Mouse (Mus musculus) heart, adult 8-10 months (tissue): ENCODE measurements around the gene Katnb1. TPM values are rescaled to one million over a fixed set of nuclear protein-coding genes. Genes with fewer than 3 reads are reported as not detected.

Source experiments
- DNase-seq: peaks from one replicate; pipeline ENCODE4 v3.0.0; 2022; ENCODE audit warnings: low spot score
- total RNA-seq, 4 experiments: library from RNA; stranded (reverse); gene quantifications; 2 replicates each; pipeline ENCODE4 v1.2.4; 2022

Katnb1 gene
- total RNA-seq, 4 experiments from 2014 or later = 5.4 to 7.2 (median 7.1) TPM

GRCm38 (mm10) chr8:95140555-95140954 is 59.6 kb downstream of the Katnb1 start:
- DNase-seq = peak; percentile 73

GRCm38 (mm10) chr8:95141026-95141425 is 60.0 kb downstream of the Katnb1 start:
- DNase-seq = peak; percentile 41

DNA sequence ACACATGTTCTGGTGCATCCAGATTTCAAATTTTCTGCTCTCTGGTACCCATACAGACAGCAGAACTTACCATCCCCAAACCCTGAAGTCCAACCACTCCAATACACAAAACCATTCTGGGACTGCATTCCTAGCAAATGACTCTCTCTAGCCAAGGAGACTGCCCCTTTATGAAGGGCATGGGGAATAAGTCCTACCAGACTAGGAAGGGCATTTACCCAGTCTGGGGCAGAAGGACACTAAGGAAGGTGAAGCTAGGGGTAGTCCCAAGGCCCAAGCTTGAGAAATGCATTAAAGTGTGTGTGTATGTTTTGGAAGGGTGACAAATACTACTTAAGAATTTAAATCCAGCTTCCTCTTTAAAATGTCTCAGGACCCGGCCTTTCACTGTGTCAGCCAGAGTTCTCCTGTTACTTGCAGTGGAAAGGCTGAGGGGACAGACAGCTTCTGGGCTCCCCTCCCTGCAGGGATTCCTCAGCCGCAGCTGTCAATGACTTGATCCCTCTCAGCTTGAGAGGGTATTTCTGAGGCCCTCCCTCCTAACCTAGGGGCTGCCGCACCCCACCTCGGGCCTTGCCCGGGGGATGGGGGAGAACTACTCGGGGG is 60.6 kb downstream of the Katnb1 start:
- no peak for DNase-seq

GRCm38 (mm10) chr8:95142075-95142831 is 61.3 kb downstream of the Katnb1 start:
- peak; percentile 58 for DNase-seq

DNA sequence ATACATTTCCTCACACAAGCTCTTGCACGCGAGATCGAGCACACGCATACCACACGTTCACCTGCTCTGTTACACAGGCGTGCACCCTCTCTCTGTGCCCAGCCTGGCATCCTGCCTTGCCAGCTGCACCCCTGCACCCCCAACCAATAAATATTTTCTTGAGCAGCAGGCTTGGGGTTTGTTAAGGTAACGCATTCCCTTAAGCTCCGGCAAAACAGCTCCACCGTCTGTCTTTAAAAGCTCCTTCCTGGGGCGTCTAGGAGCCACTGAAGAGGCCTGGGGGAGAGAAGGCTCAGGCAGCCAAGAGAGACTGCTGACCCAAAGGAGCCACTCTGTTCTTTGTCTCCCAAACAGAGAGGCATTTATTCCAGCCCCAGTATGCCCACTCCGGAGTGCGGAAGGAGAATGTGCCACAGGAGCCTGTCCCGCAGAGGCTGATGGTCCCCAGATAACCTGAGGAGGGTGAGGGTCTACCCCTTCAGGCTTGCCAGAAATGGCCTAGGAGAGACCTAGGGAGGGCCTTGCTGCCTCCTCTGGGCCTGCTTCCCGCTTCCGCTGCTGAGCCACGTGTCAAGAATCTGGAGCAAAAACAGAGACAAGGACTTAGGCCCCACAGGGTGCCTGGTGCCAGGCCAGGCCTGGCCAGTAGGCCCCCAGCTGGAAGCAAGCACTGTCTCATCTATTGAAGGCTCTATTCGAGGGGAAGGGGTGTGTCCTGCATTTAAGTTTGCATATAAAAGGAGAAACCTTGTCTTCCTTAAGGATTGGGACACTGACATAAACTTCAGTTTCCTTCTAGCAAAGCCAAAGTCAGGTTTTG is 62.2 kb downstream of the Katnb1 start:
- DNase-seq = no peak

GRCm38 (mm10) chr8:95143805-95144630 is 63.0 kb downstream of the Katnb1 start:
- DNase-seq = no peak

- DNase-seq = no peak
Measured at GRCm38 (mm10) chr8:95144631-95145015, 63.6 kb downstream of the Katnb1 start.

DNA sequence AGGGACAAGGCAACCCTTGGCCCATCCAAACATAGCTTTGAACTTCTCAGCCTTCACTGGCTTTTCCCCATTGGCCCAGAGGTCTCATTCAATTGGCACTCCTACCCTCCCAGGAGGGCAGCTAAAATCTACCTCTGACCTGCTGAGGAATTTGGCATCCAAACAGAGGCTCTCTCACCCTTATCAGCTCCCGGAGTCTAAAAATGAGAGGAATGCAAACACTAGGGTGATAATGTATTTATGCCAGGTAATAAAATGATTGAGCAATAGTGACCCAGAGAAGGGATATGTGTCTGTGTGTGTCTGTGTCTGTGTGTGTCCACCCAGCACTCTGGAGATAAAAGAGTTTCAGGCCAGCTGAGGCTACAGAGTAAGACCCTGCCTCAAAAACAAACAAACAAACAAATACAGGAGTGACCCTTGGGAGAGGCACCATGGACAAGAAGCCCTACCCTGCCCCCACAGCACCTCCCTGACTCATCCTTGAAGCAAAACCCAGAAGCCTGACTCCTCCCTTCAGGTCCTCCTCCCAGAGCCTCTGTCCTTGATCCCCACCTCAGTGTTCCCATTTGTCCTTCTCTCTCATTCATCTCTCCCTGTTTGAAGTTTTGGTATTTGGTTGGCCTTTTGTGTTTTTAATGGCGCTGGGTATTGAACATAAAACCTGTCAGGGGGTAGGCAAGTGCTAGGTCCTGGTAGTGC is 65.2 kb downstream of the Katnb1 start:
- DNase-seq = no peak

DNA sequence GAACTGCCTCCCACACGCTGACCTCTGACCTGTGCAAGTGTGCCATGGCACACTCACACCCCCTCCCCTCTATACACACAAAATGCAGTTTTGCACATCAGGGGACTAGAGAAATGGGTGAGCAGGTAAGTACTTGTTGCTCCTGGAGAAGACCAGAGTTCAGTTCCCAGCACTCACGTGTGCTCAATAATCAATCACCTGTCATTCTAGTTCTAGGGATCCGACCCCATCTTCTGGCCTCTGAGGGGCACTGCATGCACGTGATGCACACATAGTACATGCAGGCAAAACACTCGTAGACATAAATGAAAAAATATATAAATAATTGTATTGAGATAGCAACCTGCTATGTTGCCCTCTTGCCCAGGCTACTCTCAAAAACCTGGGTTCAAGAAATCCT is 65.9 kb downstream of the Katnb1 start:
- no peak for DNase-seq

- DNase-seq = no peak
Measured at GRCm38 (mm10) chr8:95149426-95149825, 68.4 kb downstream of the Katnb1 start.

DNA sequence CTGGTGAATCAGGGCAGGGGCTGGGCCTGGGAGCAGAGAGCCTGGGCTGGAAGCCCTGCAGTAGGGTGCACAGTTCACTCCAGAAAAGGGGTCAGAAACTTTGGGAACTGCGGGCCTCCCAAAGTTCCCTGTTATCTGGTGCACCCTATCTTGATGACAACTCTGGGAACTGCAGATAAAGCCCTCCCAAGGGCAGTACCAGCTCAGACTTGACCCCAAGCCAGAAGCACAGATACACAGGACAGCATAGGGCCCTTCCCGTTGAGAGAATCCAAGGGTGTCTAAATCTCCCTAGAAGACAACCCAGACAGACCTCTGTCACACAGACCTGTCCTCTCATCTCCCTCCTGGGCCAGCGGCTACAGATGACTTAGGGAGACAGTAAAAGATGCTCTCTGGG is 69.6 kb downstream of the Katnb1 start:
- DNase-seq = no peak

Other genes starting within 250 kb of the Katnb1 start
- gene Coq9, start 242.9 kb upstream of the Katnb1 start, total RNA-seq = 100 to 1,000 TPM; 675 to 794 (median 735) TPM
- gene Ciapin1, start 242.8 kb upstream of the Katnb1 start, total RNA-seq = 10 to 100 TPM; 72.2 to 85.6 (median 78.5) TPM
- gene Polr2c, start 223.7 kb upstream of the Katnb1 start, total RNA-seq = 10 to 100 TPM; 65.4 to 71.4 (median 68.7) TPM
- 10 to 100 TPM in 3 of 4 experiments, 1 to 10 TPM in 1; 9.2 to 15.2 (median 14.8) TPM for gene Dok4, start 204.9 kb upstream of the Katnb1 start, total RNA-seq
- 1 to 10 TPM; 3.0 to 5.7 (median 4.4) TPM for gene Ccdc102a, start 163.1 kb upstream of the Katnb1 start, total RNA-seq
- gene Adgrg5, start 157.5 kb upstream of the Katnb1 start, total RNA-seq = under 1 TPM in 1 of 4 experiments, not detected in 3; 0.57 TPM
- 10 to 100 TPM; 41.3 to 63.6 (median 51.8) TPM for gene Adgrg1, start 106.4 kb upstream of the Katnb1 start, total RNA-seq
- gene Adgrg3, start 63.5 kb upstream of the Katnb1 start, total RNA-seq = 1 to 10 TPM in 3 of 4 experiments, under 1 TPM in 1; 0.75 to 1.3 (median 1.2) TPM
- not detected for gene Drc7, start 26.1 kb upstream of the Katnb1 start, total RNA-seq
- 10 to 100 TPM; 79.2 to 89.7 (median 83.6) TPM for gene Kifc3, start 121.6 kb downstream of the Katnb1 start, total RNA-seq
- gene Cngb1, start 225.4 kb downstream of the Katnb1 start, total RNA-seq = under 1 TPM; 0.14 to 0.63 (median 0.52) TPM
- under 1 TPM in 1 of 4 experiments, not detected in 3; 0.57 TPM for gene Tepp, start 229.4 kb downstream of the Katnb1 start, total RNA-seq